Mouse (Mus musculus) midbrain, postnatal 0 days (tissue): ENCODE results near the gene Tbc1d14. TPM values are rescaled to one million over a fixed set of nuclear protein-coding genes. Genes with fewer than 3 reads are reported as not detected.
A peak's percentile ranks its signal among the peaks of the same experiment; 100 is the strongest.

Experiments used
- ATAC-seq: fragments of 200-750 bp; cut with Nextera tagmentation; 2 replicates; pipeline ENCODE4 v1.8.0; 2017; ENCODE audit warnings: moderate number of reproducible peaks, mild to moderate bottlenecking, moderate TSS enrichment, moderate library complexity; ENCODE audit not compliant: low FRiP score
- DNase-seq: peaks from one replicate; pipeline ENCODE4 v3.0.0-alpha.2; 2015; ENCODE audit warnings: low spot score
- H3K27ac ChIP-seq: fragments of 300-500 bp; sonication (generic); 2 replicates; pipeline ENCODE4 v1.5.1; 2014; ENCODE audit warnings: low read depth, mild to moderate bottlenecking, low read length, mixed read lengths
- H3K27me3 ChIP-seq: fragments of 300-500 bp; sonication (generic); 2 replicates; pipeline ENCODE4 v1.6.1; 2014; ENCODE audit warnings: low read length, control low read depth, mixed read lengths; ENCODE audit not compliant: insufficient read depth
- H3K36me3 ChIP-seq: fragments of 300-500 bp; sonication (generic); 2 replicates; pipeline ENCODE4 v1.6.1; 2014; ENCODE audit warnings: low read length, control low read depth, mixed read lengths; ENCODE audit not compliant: insufficient read depth
- H3K4me1 ChIP-seq: fragments of 300-500 bp; sonication (generic); 2 replicates; pipeline ENCODE4 v1.6.1; 2014; ENCODE audit warnings: mild to moderate bottlenecking, control low read depth, antibody characterized with exemption, low read length, mixed read lengths; ENCODE audit not compliant: insufficient read depth
- H3K4me2 ChIP-seq: fragments of 300-500 bp; sonication (generic); 2 replicates; pipeline ENCODE4 v1.6.1; 2014; ENCODE audit warnings: low read depth, mild to moderate bottlenecking, low read length, mixed read lengths; ENCODE audit not compliant: poor library complexity, severe bottlenecking
- H3K4me3 ChIP-seq: fragments of 300-500 bp; sonication (generic); 2 replicates; pipeline ENCODE4 v1.5.1; 2014; ENCODE audit warnings: low read depth, mild to moderate bottlenecking, low read length, moderate library complexity
- H3K9ac ChIP-seq: fragments of 300-500 bp; sonication (generic); replicated peaks from 2 replicates; pipeline ENCODE4 v1.6.1; 2014; ENCODE audit warnings: mild to moderate bottlenecking, low read length, moderate library complexity, mixed read lengths; ENCODE audit not compliant: poor library complexity, severe bottlenecking
- H3K9me3 ChIP-seq: fragments of 300-500 bp; sonication (generic); 2 replicates; pipeline ENCODE4 v1.6.1; 2016; ENCODE audit warnings: low read length, control low read depth
- CTCF ChIP-seq: IDR thresholded peaks from 2 replicates; pipeline ENCODE4 v1.5.1; 2016; ENCODE audit warnings: antibody characterized with exemption, mild to moderate bottlenecking
- WGBS: fragments of 180-500 bp; shearing (Covaris S2); extraction: QIAGEN DNeasy Blood & Tissue Kit; methylation state at CpG from one replicate; pipeline ENCODE4 v1.1.7; 2014; 5-methylcytosine and 5-hydroxymethylcytosine counted together
- polyA plus RNA-seq: library from polyadenylated mRNA; unstranded; fragments of >200 nt; fragmentation: Nextera tagmentation; extraction: Ambion mirVana; gene quantifications from 2 replicates; pipeline ENCODE4 v1.2.1, GENCODE M21; 2015
- total RNA-seq: library from RNA; depleted of rRNA; stranded (reverse); fragments of >200 nt; gene quantifications from 2 replicates; pipeline ENCODE4 v1.2.3, GENCODE M21; 2014

Gene Tbc1d14
- total and polyA plus RNA-seq, 2 experiments from 2014 or later: 29.3 to 51.0 TPM

DNA sequence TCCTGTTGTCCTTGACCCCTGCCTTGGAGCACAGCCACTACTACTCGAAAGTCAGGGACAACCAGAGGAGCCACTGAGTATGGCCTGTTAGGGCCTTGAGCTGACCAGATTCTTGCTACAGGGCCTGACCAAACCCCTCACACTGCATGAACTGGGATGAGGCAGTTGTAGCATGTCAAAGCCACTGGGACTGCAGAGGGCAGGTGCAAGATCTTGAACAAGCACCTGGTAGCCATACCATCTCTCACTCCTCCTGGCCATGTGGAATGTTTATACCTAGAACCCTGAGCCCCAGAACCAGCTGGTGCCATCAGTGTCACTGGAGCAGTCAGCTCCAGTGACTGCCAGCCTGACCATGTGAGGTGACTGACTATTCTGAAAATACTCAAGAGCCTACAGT lies 5.8 kb upstream of the Tbc1d14 start:
- Histone ChIP-seq H3K4me1 (no peaks in the 10 kb centered on the region), H3K4me3 (no peak overlapping the region), H3K4me2 (no peak overlapping the region), H3K9me3 (no peaks in the 10 kb centered on the region), H3K27ac (no peak overlapping the region), H3K36me3 (peaks cover 39% of the 10 kb centered on the region), H3K27me3 (no peaks in the 10 kb centered on the region), H3K9ac (no peak overlapping the region)
- no peak for TF ChIP-seq CTCF
- ATAC-seq (no peak), DNase-seq (no peak)
- 95% methylated on average over 1 of the region's 1 CpGs for WGBS

DNA sequence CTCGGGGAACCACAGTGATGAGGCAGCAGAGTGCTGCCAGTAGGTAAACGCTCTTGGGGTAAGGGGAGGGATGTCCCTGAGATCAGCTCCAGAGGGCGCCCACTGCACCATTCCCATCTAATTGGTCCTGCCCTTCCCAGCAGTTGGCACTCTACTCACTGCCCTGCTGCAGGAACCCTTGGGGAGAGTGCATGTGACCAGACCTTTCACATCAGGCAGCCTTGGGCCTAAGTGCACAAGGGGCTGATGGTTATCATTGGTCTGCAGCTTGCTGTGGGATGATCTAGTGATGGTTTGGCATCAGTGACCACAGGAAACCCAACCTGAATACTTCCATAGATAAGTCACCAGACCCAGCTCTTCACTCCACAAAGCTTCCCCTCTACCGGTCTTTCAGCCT lies 4.6 kb upstream of the Tbc1d14 start:
- TF ChIP-seq CTCF: peak; percentile 42
- ATAC-seq: peak; percentile 47
- no peaks in the 10 kb centered on the region for H3K9me3 ChIP-seq
- no peak for DNase-seq
- no peak overlapping the region for H3K4me2 ChIP-seq
- H3K27ac ChIP-seq: no peak overlapping the region
- 35% methylated on average over 4 of the region's 4 CpGs for WGBS
- no peak overlapping the region for H3K9ac ChIP-seq
- no peak overlapping the region for H3K4me3 ChIP-seq
- no peaks in the 10 kb centered on the region for H3K4me1 ChIP-seq
- H3K36me3 ChIP-seq: peaks cover 30% of the 10 kb centered on the region
- H3K27me3 ChIP-seq: no peaks in the 10 kb centered on the region

DNA sequence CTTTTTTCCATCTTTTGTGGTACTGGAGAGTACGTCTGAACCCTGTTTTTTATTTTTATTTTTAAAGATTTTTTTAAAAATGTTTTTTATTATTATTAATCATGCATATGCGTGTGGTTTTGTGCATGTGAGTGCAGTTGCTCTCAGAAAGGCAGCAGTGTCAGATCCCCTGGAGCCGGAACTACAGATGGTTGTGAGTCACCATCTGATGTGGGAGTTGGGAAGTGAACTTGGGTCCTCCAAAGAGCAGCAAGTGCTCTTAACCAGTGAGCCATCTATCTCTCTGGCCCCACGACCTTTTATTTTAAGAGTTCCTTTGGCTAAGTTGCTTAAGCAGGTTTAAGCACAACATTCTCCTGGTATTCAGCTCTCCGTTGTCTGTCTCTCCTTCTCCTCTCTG lies 3.1 kb upstream of the Tbc1d14 start:
- no peak overlapping the region for H3K4me3 ChIP-seq
- DNase-seq (no peak), ATAC-seq (no peak)
- TF ChIP-seq CTCF: no peak
- H3K27ac ChIP-seq: no peak overlapping the region
- no peaks in the 10 kb centered on the region for H3K27me3 ChIP-seq
- WGBS: 80% methylated on average over 5 of the region's 5 CpGs
- H3K4me1 ChIP-seq: no peaks in the 10 kb centered on the region
- no peak overlapping the region for H3K4me2 ChIP-seq
- no peak overlapping the region for H3K9ac ChIP-seq
- H3K9me3 ChIP-seq: no peaks in the 10 kb centered on the region
- H3K36me3 ChIP-seq: peaks cover 17% of the 10 kb centered on the region

DNA sequence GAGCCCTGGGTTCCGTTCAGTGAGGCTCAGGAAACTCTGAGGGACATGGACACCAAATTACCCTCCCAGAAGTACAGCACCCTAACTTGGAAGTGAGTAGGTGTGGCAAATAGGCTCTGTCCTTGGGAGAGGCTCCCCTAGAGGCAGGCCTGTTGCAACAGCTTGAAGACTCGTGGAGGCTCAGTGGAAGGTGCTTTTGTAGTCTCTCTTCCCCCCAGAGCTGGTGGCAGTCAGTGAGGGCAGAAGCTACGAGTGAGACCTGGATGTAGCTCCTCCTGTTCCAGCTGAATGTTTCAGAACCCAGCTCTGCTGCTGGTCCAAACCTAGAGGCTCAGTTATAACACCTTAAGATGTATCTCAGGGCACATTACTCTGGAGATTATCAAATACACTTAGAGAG lies 2.0 kb upstream of the Tbc1d14 start:
- H3K9me3 ChIP-seq: no peaks in the 10 kb centered on the region
- no peak for TF ChIP-seq CTCF
- H3K27ac ChIP-seq: no peak overlapping the region
- DNase-seq (no peak), ATAC-seq (no peak)
- no peaks in the 10 kb centered on the region for H3K4me1 ChIP-seq
- H3K36me3 ChIP-seq: peaks cover 11% of the 10 kb centered on the region; the same call in 1 of the 2 replicates
- H3K4me3 ChIP-seq: no peak overlapping the region
- no peak overlapping the region for H3K4me2 ChIP-seq
- no peak overlapping the region for H3K9ac ChIP-seq
- 14% methylated on average over 3 of the region's 3 CpGs for WGBS
- no peaks in the 10 kb centered on the region for H3K27me3 ChIP-seq

DNA sequence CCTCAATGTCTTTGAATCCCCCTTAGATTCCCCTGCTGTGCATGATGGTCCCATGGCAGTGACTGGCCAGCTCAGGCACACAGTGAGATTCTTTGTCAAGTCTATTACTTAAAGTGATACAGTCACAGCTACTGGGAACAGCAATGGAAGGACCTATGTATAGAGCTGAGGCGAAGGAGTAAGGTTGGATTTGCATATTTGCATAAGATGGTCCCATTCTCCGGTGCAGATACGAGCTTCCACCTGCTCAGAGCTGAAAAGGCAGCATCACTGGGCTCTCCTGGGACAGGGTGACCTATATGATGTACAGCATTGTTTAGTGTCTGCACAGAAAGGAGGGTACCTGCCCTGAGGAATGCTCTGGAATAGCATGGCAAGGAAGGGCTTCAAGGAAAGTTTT lies 1.3 kb upstream of the Tbc1d14 start:
- no peak overlapping the region for H3K4me2 ChIP-seq
- 86% methylated on average over 3 of the region's 3 CpGs for WGBS
- ATAC-seq: no peak

DNA sequence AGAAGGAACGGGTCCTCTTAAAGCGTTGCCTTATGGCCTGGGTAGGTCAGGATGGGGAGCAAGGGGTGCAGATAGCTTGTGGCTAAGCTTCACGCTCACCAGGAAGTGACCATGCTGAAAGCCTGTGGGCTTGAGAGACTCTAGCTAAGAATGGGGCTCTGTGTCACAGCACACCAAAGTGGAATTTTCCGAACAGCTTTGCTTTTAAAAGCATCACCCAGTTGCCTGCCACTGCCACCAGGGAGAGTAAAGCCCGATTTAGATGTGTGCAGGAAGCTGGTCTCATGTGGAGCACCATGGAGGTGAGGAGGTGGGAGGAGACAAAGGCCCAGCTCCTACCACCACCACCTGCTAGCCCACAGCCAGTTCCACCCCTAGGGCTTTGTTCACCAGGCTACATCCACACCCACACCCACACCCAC lies 2.6 kb downstream of the Tbc1d14 start:
- H3K4me2 ChIP-seq: no peak overlapping the region
- H3K27me3 ChIP-seq: no peaks in the 10 kb centered on the region
- H3K9me3 ChIP-seq: no peaks in the 10 kb centered on the region
- TF ChIP-seq CTCF: no peak
- H3K4me3 ChIP-seq: no peak overlapping the region
- no peak for DNase-seq
- ATAC-seq: no peak
- 72% methylated on average over 5 of the region's 5 CpGs for WGBS
- no peaks in the 10 kb centered on the region for H3K4me1 ChIP-seq
- no peak overlapping the region for H3K27ac ChIP-seq
- H3K36me3 ChIP-seq: no peaks in the 10 kb centered on the region
- H3K9ac ChIP-seq: no peak overlapping the region

More for the DNA sequence above, 1.3 kb upstream of the Tbc1d14 start:
- Histone ChIP-seq H3K4me1 (no peaks in the 10 kb centered on the region), H3K36me3 (peaks cover 6% of the 10 kb centered on the region; the same call in 1 of the 2 replicates), H3K27me3 (no peaks in the 10 kb centered on the region), H3K27ac (no peak overlapping the region), H3K9me3 (no peaks in the 10 kb centered on the region), H3K4me3 (no peak overlapping the region), H3K9ac (no peak overlapping the region)
- no peak for DNase-seq
- no peak for TF ChIP-seq CTCF
